In genomic region chr5:38277936-38278600, GRCm38 (mm10) we compare ENCODE assay signal across 10 mouse cellular contexts. TPM values are rescaled to one million over a fixed set of nuclear protein-coding genes. Genes with fewer than 3 reads are reported as not detected.
DNase-seq lines count a peak whose midpoint lies in the region; ATAC-seq and TF ChIP-seq lines count a peak whose summit lies in the region.
"Had no signal": no experiment of that assay in that cellular context is flagged by ENCODE, and none has a peak within 500 bp of the region (broad histone marks: within the 10 kb centered on the region; RNA-seq: fewer than 3 reads in every experiment).

No protein-coding gene starts in this region.

- 22% methylated on average over 12 of the region's 12 CpGs for WGBS in forebrain, embryonic 15.5 days
- 19% methylated on average over 12 of the region's 12 CpGs for WGBS in midbrain, embryonic 12.5 days

- TF ChIP-seq CTCF in E14TG2a.4 (conservative IDR thresholded peaks at IDR 0.05; ENCODE audit: low read length), result no peak
- no peak for TF ChIP-seq CTCF in Patski (IDR thresholded peaks at IDR 0.05)

- H3K9ac ChIP-seq in forebrain, embryonic 15.5 days (replicated peaks), result peak overlapping the region; percentile 23; the same call in 1 of the 2 replicates
- no peak overlapping the region for H3K9ac ChIP-seq in midbrain, embryonic 12.5 days (replicated peaks)

- peaks cover 56% of the 10 kb centered on the region for H3K4me1 ChIP-seq in E14TG2a.4 (replicated peaks; ENCODE audit: low read depth, low read length)
- peaks cover 18% of the 10 kb centered on the region for H3K4me1 ChIP-seq in forebrain, embryonic 15.5 days
- peaks cover 17% of the 10 kb centered on the region for H3K4me1 ChIP-seq in midbrain, embryonic 12.5 days

- POLR2A ChIA-PET in Patski (lab: Charles Lee), result no interaction called here

- ATAC-seq in Patski, result peak; percentile 18
- no peak for ATAC-seq in forebrain, embryonic 15.5 days (replicated peaks)
- ATAC-seq in midbrain, embryonic 12.5 days (ENCODE audit: low FRiP score, low read depth), result no peak
- ATAC-seq in activated CD4-positive, CD25-positive, alpha-beta regulatory T cell, adult 4 months, result no peak

- DNase-seq in Patski (ENCODE audit: low read depth, low spot score), result no peak
- no peak for DNase-seq in cerebellum, adult 18-20 months
- no peak for DNase-seq in cerebellum, postnatal 4 days (ENCODE audit: low spot score in 2 of 2)
- DNase-seq: heart, adult 11 months; thymus, adult 18-20 months had no signal

- no peaks in the 10 kb centered on the region; the same call in 1 of the 2 replicates for H3K9me3 ChIP-seq in E14TG2a.4 (ENCODE audit: low read length)
- no peaks in the 10 kb centered on the region for H3K9me3 ChIP-seq in forebrain, embryonic 15.5 days
- no peaks in the 10 kb centered on the region for H3K9me3 ChIP-seq in midbrain, embryonic 12.5 days

- in situ Hi-C loops in Patski (cut with MboI; ENCODE audit: low pct_unique_long_range_greater_than_20kb), result no loop called here

- peak overlapping the region; percentile 50 for H3K4me2 ChIP-seq in forebrain, embryonic 15.5 days (replicated peaks)
- peak overlapping the region; percentile 50 for H3K4me2 ChIP-seq in midbrain, embryonic 12.5 days (replicated peaks)

- no peak overlapping the region for H3K27ac ChIP-seq in forebrain, embryonic 15.5 days (replicated peaks)
- H3K27ac ChIP-seq in midbrain, embryonic 12.5 days (replicated peaks), result no peak overlapping the region

- H3K27me3 ChIP-seq in E14TG2a.4 (ENCODE audit: insufficient read depth, low read length) (peaks cover 87% of the 10 kb centered on the region), Patski (peaks cover 37% of the 10 kb centered on the region)
- H3K27me3 ChIP-seq in forebrain, embryonic 15.5 days, result peaks cover 60% of the 10 kb centered on the region
- H3K27me3 ChIP-seq in midbrain, embryonic 12.5 days, result peaks cover 87% of the 10 kb centered on the region

- H3K36me3 ChIP-seq in E14TG2a.4 (ENCODE audit: insufficient read depth, low read length), result no peaks in the 10 kb centered on the region
- H3K36me3 ChIP-seq in forebrain, embryonic 15.5 days, result no peaks in the 10 kb centered on the region
- H3K36me3 ChIP-seq in midbrain, embryonic 12.5 days, result no peaks in the 10 kb centered on the region

- CTCF ChIA-PET in Patski (lab: Charles Lee), result no interaction called here

- peak overlapping the region; percentile 74 for H3K4me3 ChIP-seq in E14TG2a.4 (replicated peaks; ENCODE audit: low read length)
- H3K4me3 ChIP-seq in forebrain, embryonic 15.5 days, result peak overlapping the region; percentile 37
- H3K4me3 ChIP-seq in midbrain, embryonic 12.5 days, result peak overlapping the region; percentile 36; the same call in 1 of the 2 replicates

RNA-seq across cellular contexts. Expression of gene Otop1, which starts 2.3 kb away (rescaled TPM):
- polyA plus RNA-seq in Patski (2021), result not detected
- polyA plus RNA-seq in forebrain, embryonic 15.5 days (2015; fragmentation: Nextera tagmentation; extraction: Ambion mirVana), result not detected in 2 replicates
- not detected in 2 replicates for polyA plus RNA-seq in midbrain, embryonic 12.5 days (2016; fragmentation: Nextera tagmentation; extraction: Ambion mirVana)
- not detected for polyA plus RNA-seq in activated CD4-positive, CD25-positive, alpha-beta regulatory T cell, adult 4 months (2017; shearing (Covaris generic))
- polyA plus RNA-seq: lung, embryonic 16.5 days had no signal

RNA-seq across cellular contexts. Expression of gene Tmem128, which starts 18.1 kb away (rescaled TPM):
- polyA plus RNA-seq in Patski (2021), result 63.1 TPM
- polyA plus RNA-seq in forebrain, embryonic 15.5 days (2015; fragmentation: Nextera tagmentation; extraction: Ambion mirVana), result 94.0 and 95.0 TPM in 2 replicates
- polyA plus RNA-seq in midbrain, embryonic 12.5 days (2016; fragmentation: Nextera tagmentation; extraction: Ambion mirVana), result 88.3 and 100 TPM in 2 replicates
- 100 to 1,000 TPM; 104 to 111 TPM for polyA plus RNA-seq in activated CD4-positive, CD25-positive, alpha-beta regulatory T cell, adult 4 months (2017; shearing (Covaris generic))

RNA-seq across cellular contexts. Expression of gene Drd5, which starts 41.1 kb away (rescaled TPM):
- polyA plus RNA-seq in Patski (2021), result not detected
- polyA plus RNA-seq in forebrain, embryonic 15.5 days (2015; fragmentation: Nextera tagmentation; extraction: Ambion mirVana), result 0.33 and 0.34 TPM in 2 replicates
- polyA plus RNA-seq in midbrain, embryonic 12.5 days (2016; fragmentation: Nextera tagmentation; extraction: Ambion mirVana), result 0.13 and 0.18 TPM in 2 replicates
- polyA plus RNA-seq in activated CD4-positive, CD25-positive, alpha-beta regulatory T cell, adult 4 months (2017; shearing (Covaris generic)), result not detected
- polyA plus RNA-seq: lung, embryonic 16.5 days had no signal

RNA-seq across cellular contexts. Expression of gene Lyar, which starts 57.8 kb away (rescaled TPM):
- polyA plus RNA-seq in Patski (2021), result 36.6 TPM
- 53.7 and 58.0 TPM in 2 replicates for polyA plus RNA-seq in forebrain, embryonic 15.5 days (2015; fragmentation: Nextera tagmentation; extraction: Ambion mirVana)
- 100 and 113 TPM in 2 replicates for polyA plus RNA-seq in midbrain, embryonic 12.5 days (2016; fragmentation: Nextera tagmentation; extraction: Ambion mirVana)
- 10 to 100 TPM; 41.1 to 43.5 TPM for polyA plus RNA-seq in activated CD4-positive, CD25-positive, alpha-beta regulatory T cell, adult 4 months (2017; shearing (Covaris generic))

RNA-seq across cellular contexts. Expression of gene Zbtb49, which starts 57.8 kb away (rescaled TPM):
- 11.9 TPM for polyA plus RNA-seq in Patski (2021)
- 25.7 and 26.4 TPM in 2 replicates for polyA plus RNA-seq in forebrain, embryonic 15.5 days (2015; fragmentation: Nextera tagmentation; extraction: Ambion mirVana)
- polyA plus RNA-seq in midbrain, embryonic 12.5 days (2016; fragmentation: Nextera tagmentation; extraction: Ambion mirVana), result 22.0 and 26.8 TPM in 2 replicates
- 10 to 100 TPM; 10.1 to 12.3 TPM for polyA plus RNA-seq in activated CD4-positive, CD25-positive, alpha-beta regulatory T cell, adult 4 months (2017; shearing (Covaris generic))
